ENCODE assay signal across 1 mouse cellular context in genomic region chr17:65827119-65827840, GRCm38 (mm10).
TF ChIP-seq lines count a peak whose summit lies in the region.

No protein-coding gene starts in this region.

TF ChIP-seq in CH12.LX, 34 proteins besides CTCF, POLR2A, EP300 and RAD21 (continued from another document):
- no peak for TF ChIP-seq CHD1 (IDR thresholded peaks at IDR 0.05; ENCODE audit: low read depth, low read length)
